Mouse (Mus musculus) megakaryocyte, embryonic 14.5 days (primary cell): ENCODE results near the gene Cbx7.

Experiments used
- FLI1 ChIP-seq: IDR thresholded peaks from 2 replicates; pipeline ENCODE4 v1.6.1; 2012; ENCODE audit warnings: low read length, inconsistent platforms, mixed read lengths
- GATA1 ChIP-seq: IDR thresholded peaks from 3 replicates; pipeline ENCODE4 v1.6.1; 2012; ENCODE audit warnings: mixed read lengths, low read length, inconsistent platforms, borderline replicate concordance

DNA sequence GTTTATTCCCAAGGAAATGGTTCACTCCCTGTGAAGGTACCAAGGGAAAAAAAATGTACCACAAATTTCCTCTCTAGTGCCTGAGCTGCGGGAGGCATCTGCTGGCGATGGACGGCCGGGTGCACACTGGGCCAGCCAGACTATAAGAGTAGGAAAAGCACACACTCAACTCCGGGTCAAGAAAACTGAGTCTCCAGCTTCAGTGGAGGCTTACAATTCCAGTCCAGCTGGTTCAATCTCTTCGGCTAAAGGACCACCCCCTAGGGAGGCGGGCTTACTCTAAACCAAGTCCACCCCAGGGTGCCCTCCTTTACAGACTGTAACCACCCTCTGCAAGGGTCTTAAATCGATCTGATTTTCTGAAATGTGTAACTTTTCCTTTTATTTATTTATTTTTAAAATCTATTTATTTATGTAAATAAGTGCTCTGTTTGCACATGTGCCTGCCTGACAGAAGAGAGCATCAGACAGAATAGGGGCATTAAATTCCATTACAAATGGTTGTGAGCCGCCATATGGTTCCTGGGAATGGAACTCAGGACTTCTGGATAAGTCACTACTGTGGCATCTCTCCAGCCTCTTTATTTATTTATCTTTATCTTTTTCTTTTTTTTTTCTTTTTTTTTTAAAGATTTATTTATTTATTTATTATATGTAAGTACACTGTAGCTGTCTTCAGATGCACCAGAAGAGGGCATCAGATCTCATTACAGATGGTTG is 35.1 kb downstream of the Cbx7 start:
- no peak for TF ChIP-seq GATA1
- no peak for TF ChIP-seq FLI1
